30 mouse cellular contexts compared by ENCODE assay signal in genomic region chr5:65885699-65886443, GRCm38 (mm10). TPM values are rescaled to one million over a fixed set of nuclear protein-coding genes. Genes with fewer than 3 reads are reported as not detected.
DNase-seq lines count a peak whose midpoint lies in the region; ATAC-seq and TF ChIP-seq lines count a peak whose summit lies in the region.
"Had no signal": no experiment of that assay in that cellular context is flagged by ENCODE, and none has a peak within 500 bp of the region (broad histone marks: within the 10 kb centered on the region; RNA-seq: fewer than 3 reads in every experiment).

No protein-coding gene starts in this region.

- no peak overlapping the region for H3K4me2 ChIP-seq in liver, embryonic 13.5 days
- no peak overlapping the region for H3K4me2 ChIP-seq in liver, postnatal 0 days (ENCODE audit: low read depth, low read length)
- H3K4me2 ChIP-seq: heart, embryonic 15.5 days; intestine, embryonic 15.5 days; limb, embryonic 15.5 days; midbrain, embryonic 13.5 days had no signal

- 51% methylated on average over 15 of the region's 15 CpGs for WGBS in liver, embryonic 13.5 days (ENCODE audit: insufficient replicate concordance)
- WGBS in liver, postnatal 0 days (ENCODE audit: insufficient replicate concordance) = 70% methylated on average over 15 of the region's 15 CpGs

- H3K36me3 ChIP-seq in liver, embryonic 13.5 days = no peaks in the 10 kb centered on the region
- no peaks in the 10 kb centered on the region for H3K36me3 ChIP-seq in liver, postnatal 0 days (replicated peaks; ENCODE audit: insufficient read depth, low read length)
- H3K36me3 ChIP-seq: heart, embryonic 15.5 days; intestine, embryonic 15.5 days; limb, embryonic 10.5 days; limb, embryonic 15.5 days; midbrain, embryonic 13.5 days had no signal

- H3K27ac ChIP-seq in liver, embryonic 13.5 days = no peak overlapping the region
- no peak overlapping the region for H3K27ac ChIP-seq in liver, postnatal 0 days (ENCODE audit: low read depth)
- H3K27ac ChIP-seq: heart, embryonic 15.5 days; intestine, embryonic 15.5 days; limb, embryonic 10.5 days; limb, embryonic 15.5 days; midbrain, embryonic 13.5 days had no signal

- no peak for TF ChIP-seq EP300 in liver, postnatal 0 days (IDR thresholded peaks at IDR 0.05; ENCODE audit: low read depth)

- H3K27me3 ChIP-seq in liver, embryonic 13.5 days = no peaks in the 10 kb centered on the region
- H3K27me3 ChIP-seq in liver, postnatal 0 days (ENCODE audit: insufficient read depth, low read length) = no peaks in the 10 kb centered on the region
- H3K27me3 ChIP-seq: heart, embryonic 15.5 days; intestine, embryonic 15.5 days; limb, embryonic 15.5 days; megakaryocyte, embryonic 14.5 days; midbrain, embryonic 13.5 days had no signal

- peaks cover 24% of the 10 kb centered on the region for H3K4me1 ChIP-seq in liver, embryonic 13.5 days (replicated peaks)
- peaks cover 12% of the 10 kb centered on the region for H3K4me1 ChIP-seq in liver, postnatal 0 days (ENCODE audit: insufficient read depth)
- H3K4me1 ChIP-seq: intestine, embryonic 15.5 days; limb, embryonic 15.5 days; midbrain, embryonic 13.5 days had no signal

- no peak overlapping the region for H3K4me3 ChIP-seq in liver, embryonic 13.5 days (replicated peaks)
- H3K4me3 ChIP-seq in liver, postnatal 0 days (ENCODE audit: low read depth, low read length) = no peak overlapping the region
- H3K4me3 ChIP-seq: erythroblast, embryonic 14.5 days; heart, embryonic 15.5 days; intestine, embryonic 15.5 days; limb, embryonic 10.5 days; limb, embryonic 15.5 days; megakaryocyte, embryonic 14.5 days; midbrain, embryonic 13.5 days had no signal

- no peak for TF ChIP-seq CTCF in liver, postnatal 0 days (IDR thresholded peaks at IDR 0.05; ENCODE audit: low read depth)

- H3K9me3 ChIP-seq in liver, embryonic 13.5 days (replicated peaks) = no peaks in the 10 kb centered on the region
- no peaks in the 10 kb centered on the region for H3K9me3 ChIP-seq in liver, postnatal 0 days (ENCODE audit: low read length)
- H3K9me3 ChIP-seq: heart, embryonic 15.5 days; intestine, embryonic 15.5 days; limb, embryonic 10.5 days; limb, embryonic 15.5 days; megakaryocyte, embryonic 14.5 days; midbrain, embryonic 13.5 days had no signal

- no peak for ATAC-seq in CD4-positive, CD25-positive, alpha-beta regulatory T cell, adult 4 months
- peak; percentile 23; the same call in 1 of the 2 replicates for ATAC-seq in liver, embryonic 13.5 days (ENCODE audit: low read depth)
- no peak for ATAC-seq in liver, postnatal 0 days
- ATAC-seq in megakaryocyte-erythroid progenitor cell, adult 5-6 weeks (replicated peaks; ENCODE audit: low FRiP score, low TSS enrichment, poor library complexity, severe bottlenecking) = peak; percentile 87
- ATAC-seq: forebrain, embryonic 16.5 days; hindbrain, embryonic 16.5 days; intestine, embryonic 15.5 days; midbrain, embryonic 13.5 days had no signal

- no peak overlapping the region for H3K9ac ChIP-seq in liver, embryonic 13.5 days
- H3K9ac ChIP-seq in liver, postnatal 0 days (replicated peaks) = no peak overlapping the region
- H3K9ac ChIP-seq: heart, embryonic 15.5 days; intestine, embryonic 15.5 days; limb, embryonic 15.5 days; midbrain, embryonic 13.5 days had no signal

- peak; percentile 63 for DNase-seq in CD4-positive, CD25-positive, alpha-beta regulatory T cell, adult 2 months (ENCODE audit: low read depth, low spot score)
- peak; percentile 65 for DNase-seq in kidney, adult 9 months
- DNase-seq in kidney, postnatal 14 days = no peak
- DNase-seq in liver, embryonic 13.5 days = no peak
- no peak for DNase-seq in liver, postnatal 0 days
- DNase-seq in urinary bladder, postnatal 14 days (ENCODE audit: low spot score) = no peak
- DNase-seq: adrenal gland, postnatal 14 days; cerebellum, adult 11 months; cerebellum, adult 9-11 months; gastrocnemius, postnatal 10 days; layer of hippocampus, adult 9-11 months; lung, postnatal 36 days; spleen, adult 18-20 months; thymus, postnatal 25 days had no signal

RNA-seq across cellular contexts. Expression of gene Rhoh, which starts 24.9 kb away (rescaled TPM):
- 100 to 1,000 TPM; 342 to 463 TPM for polyA plus RNA-seq in CD4-positive, CD25-positive, alpha-beta regulatory T cell, adult 4 months (2017; shearing (Covaris generic))
- 1.6 and 1.7 TPM in 2 replicates for polyA plus RNA-seq in liver, embryonic 13.5 days (2015; fragmentation: Nextera tagmentation; extraction: Ambion mirVana)
- polyA plus RNA-seq in liver, postnatal 0 days (2015; fragmentation: Nextera tagmentation; extraction: Ambion mirVana) = 4.3 and 5.1 TPM in 2 replicates
- 17.2 and 22.9 TPM in 2 replicates for total RNA-seq in megakaryocyte-erythroid progenitor cell, adult 5-6 weeks (2014; fragmentation: Nextera tagmentation)
- 22.0 and 26.8 TPM in 2 replicates for total RNA-seq in megakaryocyte-erythroid progenitor cell, adult 5-6 weeks (2017)
- polyA plus RNA-seq: C2C12; erythroblast, embryonic 14.5 days had no signal

RNA-seq across cellular contexts. Expression of gene Chrna9, which starts 48.9 kb away (rescaled TPM):
- polyA plus RNA-seq in CD4-positive, CD25-positive, alpha-beta regulatory T cell, adult 4 months (2017; shearing (Covaris generic)) = 1 to 10 TPM; 2.0 to 2.1 TPM
- not detected in 2 replicates for polyA plus RNA-seq in liver, embryonic 13.5 days (2015; fragmentation: Nextera tagmentation; extraction: Ambion mirVana)
- polyA plus RNA-seq in liver, postnatal 0 days (2015; fragmentation: Nextera tagmentation; extraction: Ambion mirVana) = 0.07 TPM in 1 of 2 replicates, not detected in the other
- not detected in 2 replicates for total RNA-seq in megakaryocyte-erythroid progenitor cell, adult 5-6 weeks (2014; fragmentation: Nextera tagmentation)
- 0.65 TPM in 1 of 2 replicates, not detected in the other for total RNA-seq in megakaryocyte-erythroid progenitor cell, adult 5-6 weeks (2017)
- total RNA-seq: left cerebral cortex, postnatal 10 days had no signal
- polyA plus RNA-seq: C2C12; erythroblast, embryonic 14.5 days; forebrain, embryonic 11.5 days; forebrain, embryonic 16.5 days; gonadal fat pad, adult 2 months; hindbrain, embryonic 16.5 days; intestine, embryonic 15.5 days; midbrain, embryonic 13.5 days; neural tube, embryonic 14.5 days had no signal

Comparison
In these comparisons a context has a peak if more than half of its experiments do, and no peak if none do; other contexts are left out.
1. DNase-seq: peak in CD4-positive, CD25-positive, alpha-beta regulatory T cell, adult 2 months (single experiment) and kidney, adult 9 months (single experiment); none in kidney, postnatal 14 days (single experiment), liver, embryonic 13.5 days (single experiment), liver, postnatal 0 days (single experiment) and urinary bladder, postnatal 14 days (single experiment).
2. ATAC-seq: peak in liver, embryonic 13.5 days (single experiment) and megakaryocyte-erythroid progenitor cell, adult 5-6 weeks (single experiment); none in CD4-positive, CD25-positive, alpha-beta regulatory T cell, adult 4 months (single experiment) and liver, postnatal 0 days (single experiment).
3. RNA of gene Rhoh, which starts 24.9 kb away (polyA plus RNA-seq): 342 to 463 TPM in CD4-positive, CD25-positive, alpha-beta regulatory T cell, adult 4 months; 4.3 to 5.1 TPM in liver, postnatal 0 days and 1.6 to 1.7 TPM in liver, embryonic 13.5 days; every median in the first group is over 10 times any median in the second.